Mouse (Mus musculus) heart, embryonic 16.5 days (tissue): ENCODE measurements around the gene Sgpp1. TPM values are rescaled to one million over a fixed set of nuclear protein-coding genes. Genes with fewer than 3 reads are reported as not detected.

Source experiments
- ATAC-seq: fragments of 200-750 bp; cut with Nextera tagmentation; replicated peaks from 2 replicates; pipeline ENCODE4 v1.8.0; 2017; ENCODE audit warnings: moderate number of reproducible peaks; ENCODE audit not compliant: insufficient read depth, low FRiP score; ENCODE audit errors: extremely low read depth
- H3K27ac ChIP-seq: fragments of 300-500 bp; sonication (generic); 2 replicates; pipeline ENCODE4 v1.5.1; 2014; ENCODE audit warnings: mild to moderate bottlenecking, low read length, control low read depth, moderate library complexity
- H3K27me3 ChIP-seq: fragments of 300-500 bp; sonication (generic); 2 replicates; pipeline ENCODE4 v1.6.1; 2014; ENCODE audit warnings: low read length, mixed read lengths; ENCODE audit not compliant: control insufficient read depth, insufficient read depth
- H3K36me3 ChIP-seq: fragments of 300-500 bp; sonication (generic); 2 replicates; pipeline ENCODE4 v1.6.1; 2014; ENCODE audit not compliant: control insufficient read depth, insufficient read depth
- H3K4me1 ChIP-seq: fragments of 300-500 bp; sonication (generic); 2 replicates; pipeline ENCODE4 v1.6.1; 2014; ENCODE audit warnings: low read length, mixed read lengths; ENCODE audit not compliant: control insufficient read depth, insufficient read depth
- H3K4me2 ChIP-seq: fragments of 300-500 bp; sonication (generic); 2 replicates; pipeline ENCODE4 v1.6.1; 2014; ENCODE audit warnings: low read depth, mild to moderate bottlenecking, control low read depth, low read length
- H3K4me3 ChIP-seq: fragments of 300-500 bp; sonication (generic); 2 replicates; pipeline ENCODE4 v1.5.1; 2014; ENCODE audit warnings: mild to moderate bottlenecking, control low read depth, low read length
- H3K9ac ChIP-seq: fragments of 300-500 bp; sonication (generic); 2 replicates; pipeline ENCODE4 v1.6.1; 2014; ENCODE audit warnings: low read length, control low read depth
- H3K9me3 ChIP-seq: fragments of 300-500 bp; sonication (generic); replicated peaks from 2 replicates; pipeline ENCODE4 v1.6.1; 2016; ENCODE audit warnings: low read length; ENCODE audit not compliant: control insufficient read depth
- WGBS: fragments of 180-500 bp; shearing (Covaris S2); extraction: QIAGEN DNeasy Blood & Tissue Kit; methylation state at CpG from one replicate; pipeline ENCODE4 v1.1.7; 2014; 5-methylcytosine and 5-hydroxymethylcytosine counted together
- polyA plus RNA-seq: library from polyadenylated mRNA; unstranded; fragments of >200 nt; fragmentation: Nextera tagmentation; extraction: Ambion mirVana; gene quantifications from 2 replicates; pipeline ENCODE4 v1.2.1, GENCODE M21; 2015

The Sgpp1 gene
- polyA plus RNA-seq, 1 experiment from 2014 or later, result 15.9 TPM

GRCm38 (mm10) chr12:75765751-75766150 lies 30.2 kb upstream of the Sgpp1 start:
- peak overlapping the region; percentile 61 for H3K27ac ChIP-seq
- WGBS, result 26% methylated on average over 3 of the region's 3 CpGs
- no peaks in the 10 kb centered on the region for H3K9me3 ChIP-seq
- H3K27me3 ChIP-seq, result no peaks in the 10 kb centered on the region
- H3K36me3 ChIP-seq, result no peaks in the 10 kb centered on the region
- H3K4me2 ChIP-seq, result peak overlapping the region; percentile 20; the same call in 1 of the 2 replicates
- no peak overlapping the region for H3K9ac ChIP-seq
- H3K4me3 ChIP-seq, result no peak overlapping the region
- peaks cover 10% of the 10 kb centered on the region for H3K4me1 ChIP-seq
- ATAC-seq, result no peak

DNA sequence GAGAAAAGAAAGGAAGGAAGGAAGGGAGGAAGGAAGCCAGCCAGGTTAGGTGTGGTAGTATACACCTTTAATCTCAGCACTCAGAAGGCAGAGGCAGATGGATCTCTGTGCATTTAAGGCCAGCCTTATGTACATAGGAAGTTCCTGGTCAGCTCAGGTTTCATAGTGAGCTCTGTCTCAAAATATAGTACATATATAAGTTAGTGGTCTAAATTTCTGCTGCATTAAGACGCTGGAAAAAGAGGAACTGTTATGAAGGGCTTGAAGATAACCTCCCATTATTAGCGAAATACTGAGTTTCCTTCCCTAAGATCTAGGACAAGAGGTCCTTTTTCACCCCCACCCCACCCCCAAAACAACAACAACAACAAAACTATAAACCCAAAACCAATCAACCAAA lies 20.9 kb upstream of the Sgpp1 start:
- Histone ChIP-seq H3K27ac (no peak overlapping the region), H3K9ac (no peak overlapping the region), H3K4me3 (no peak overlapping the region), H3K9me3 (no peaks in the 10 kb centered on the region), H3K4me2 (no peak overlapping the region), H3K27me3 (no peaks in the 10 kb centered on the region), H3K36me3 (no peaks in the 10 kb centered on the region), H3K4me1 (peaks cover 9% of the 10 kb centered on the region)
- 88% methylated on average over 2 of the region's 2 CpGs for WGBS
- no peak for ATAC-seq

- H3K36me3 ChIP-seq, result no peaks in the 10 kb centered on the region
- H3K9ac ChIP-seq, result no peak overlapping the region
- no peak overlapping the region for H3K27ac ChIP-seq
- H3K4me2 ChIP-seq, result no peak overlapping the region
- no peak for ATAC-seq
- 86% methylated on average over 8 of the region's 8 CpGs for WGBS
- 0 out of 2 replicates have a peak, but pooled peaks cover under 1% of the 10 kb centered on the region for H3K4me1 ChIP-seq
- no peaks in the 10 kb centered on the region for H3K9me3 ChIP-seq
- H3K27me3 ChIP-seq, result no peaks in the 10 kb centered on the region
- H3K4me3 ChIP-seq, result no peak overlapping the region
Measured at GRCm38 (mm10) chr12:75753730-75754129, 18.2 kb upstream of the Sgpp1 start.

DNA sequence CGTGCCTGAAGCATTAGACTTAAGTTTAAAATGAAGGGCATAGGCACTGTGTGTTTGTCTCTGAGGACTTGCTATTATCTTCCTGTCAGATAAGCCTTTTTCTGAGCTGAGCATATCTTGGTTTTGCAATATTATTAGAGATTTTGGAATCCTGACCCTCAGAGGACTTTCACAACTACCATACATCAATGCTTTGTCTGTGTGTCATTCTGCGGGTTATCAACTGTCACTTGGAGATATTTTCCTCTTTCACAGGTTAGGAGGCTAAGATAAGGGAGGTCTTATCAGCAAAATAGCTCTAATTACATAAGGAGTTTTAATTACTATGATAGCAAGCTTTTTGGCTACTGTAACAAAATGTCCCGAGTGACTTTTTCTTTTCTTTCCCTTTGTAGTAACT lies 16.5 kb upstream of the Sgpp1 start:
- H3K4me2 ChIP-seq, result no peak overlapping the region
- ATAC-seq, result no peak
- H3K27me3 ChIP-seq, result no peaks in the 10 kb centered on the region
- 35% methylated on average over 3 of the region's 3 CpGs for WGBS
- no peak overlapping the region for H3K4me3 ChIP-seq
- H3K4me1 ChIP-seq, result peaks cover 8% of the 10 kb centered on the region
- no peak overlapping the region for H3K9ac ChIP-seq
- H3K27ac ChIP-seq, result no peak overlapping the region
- H3K9me3 ChIP-seq, result no peaks in the 10 kb centered on the region
- H3K36me3 ChIP-seq, result no peaks in the 10 kb centered on the region

DNA sequence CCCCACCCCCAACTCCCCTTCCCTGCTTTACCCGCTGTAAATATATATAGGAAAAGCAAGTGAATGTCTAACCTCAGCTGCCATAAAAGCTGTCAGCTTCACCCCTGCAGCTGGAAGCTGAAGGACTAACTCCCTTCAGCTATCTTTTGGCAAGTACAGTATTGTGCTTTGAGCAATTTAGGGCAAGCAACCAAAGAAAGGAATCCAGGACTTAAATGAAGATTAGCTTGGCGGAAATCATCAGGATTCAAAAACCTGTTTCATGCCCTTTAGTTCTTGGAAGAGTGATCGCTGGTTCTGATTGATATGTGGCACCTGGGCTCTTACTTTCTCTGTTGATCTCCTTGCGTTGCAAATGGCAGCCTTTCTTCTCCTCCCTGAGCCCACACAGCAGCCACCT lies 13.0 kb upstream of the Sgpp1 start:
- H3K36me3 ChIP-seq, result no peaks in the 10 kb centered on the region
- H3K4me2 ChIP-seq, result no peak overlapping the region
- no peak for ATAC-seq
- no peaks in the 10 kb centered on the region for H3K27me3 ChIP-seq
- H3K4me3 ChIP-seq, result no peak overlapping the region
- no peak overlapping the region for H3K9ac ChIP-seq
- H3K9me3 ChIP-seq, result no peaks in the 10 kb centered on the region
- no peak overlapping the region for H3K27ac ChIP-seq
- peaks cover 19% of the 10 kb centered on the region for H3K4me1 ChIP-seq
- 64% methylated on average over 4 of the region's 4 CpGs for WGBS

GRCm38 (mm10) chr12:75745697-75746290 lies 10.3 kb upstream of the Sgpp1 start:
- Histone ChIP-seq H3K9ac (no peak overlapping the region), H3K4me2 (peak overlapping the region; percentile 48), H3K4me3 (peak overlapping the region; percentile 4; the same call in 1 of the 2 replicates), H3K36me3 (no peaks in the 10 kb centered on the region), H3K4me1 (peaks cover 19% of the 10 kb centered on the region), H3K27ac (peak overlapping the region; percentile 44), H3K9me3 (no peaks in the 10 kb centered on the region), H3K27me3 (no peaks in the 10 kb centered on the region)
- ATAC-seq, result peak; percentile 82
- 23% methylated on average over 14 of the region's 14 CpGs for WGBS

- Histone ChIP-seq H3K27me3 (no peaks in the 10 kb centered on the region), H3K36me3 (no peaks in the 10 kb centered on the region), H3K27ac (no peak overlapping the region), H3K4me1 (peaks cover 11% of the 10 kb centered on the region), H3K9ac (no peak overlapping the region), H3K9me3 (no peaks in the 10 kb centered on the region), H3K4me3 (no peak overlapping the region), H3K4me2 (no peak overlapping the region)
- 79% methylated on average over 5 of the region's 5 CpGs for WGBS
- no peak for ATAC-seq
Measured at GRCm38 (mm10) chr12:75742101-75742500, 6.6 kb upstream of the Sgpp1 start.

GRCm38 (mm10) chr12:75741273-75741672 lies 5.7 kb upstream of the Sgpp1 start:
- Histone ChIP-seq H3K27me3 (no peaks in the 10 kb centered on the region), H3K4me3 (no peak overlapping the region), H3K4me2 (no peak overlapping the region), H3K4me1 (peaks cover 9% of the 10 kb centered on the region), H3K9ac (no peak overlapping the region), H3K9me3 (no peaks in the 10 kb centered on the region), H3K27ac (no peak overlapping the region), H3K36me3 (no peaks in the 10 kb centered on the region)
- 93% methylated on average over 2 of the region's 2 CpGs for WGBS
- ATAC-seq, result no peak

DNA sequence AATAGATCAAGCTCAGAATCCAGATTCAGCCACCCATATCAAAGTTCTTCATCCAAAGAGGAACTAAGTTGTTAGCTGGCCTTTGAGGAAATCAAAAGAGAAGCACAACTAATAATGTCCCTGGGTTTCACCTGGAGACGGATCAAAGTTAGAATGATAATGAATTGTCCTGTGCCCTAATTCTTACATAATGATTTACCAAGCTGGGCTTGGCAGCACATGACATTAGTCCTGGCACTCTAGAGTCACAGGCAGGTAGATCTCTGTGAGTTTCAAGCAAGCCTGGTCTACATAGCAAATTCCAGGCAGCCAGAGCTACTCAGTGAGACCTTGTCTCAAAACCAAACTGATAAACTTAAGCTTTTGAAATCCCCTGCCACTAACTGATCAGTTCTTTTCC lies 4.9 kb upstream of the Sgpp1 start:
- no peak overlapping the region for H3K4me2 ChIP-seq
- H3K9ac ChIP-seq, result no peak overlapping the region
- H3K4me3 ChIP-seq, result no peak overlapping the region
- ATAC-seq, result no peak
- H3K27me3 ChIP-seq, result no peaks in the 10 kb centered on the region
- WGBS, result 93% methylated on average over 1 of the region's 1 CpGs
- peaks cover 4% of the 10 kb centered on the region for H3K4me1 ChIP-seq
- no peak overlapping the region for H3K27ac ChIP-seq
- H3K36me3 ChIP-seq, result no peaks in the 10 kb centered on the region
- H3K9me3 ChIP-seq, result no peaks in the 10 kb centered on the region
